Mouse (Mus musculus) liver, postnatal 0 days (tissue): ENCODE data around the gene Abi1.

Experiments
- CTCF ChIP-seq: sonication (generic); IDR thresholded peaks from 2 replicates; pipeline ENCODE4 v1.5.1; 2016; ENCODE audit warnings: antibody characterized with exemption, low read depth
- EP300 ChIP-seq: IDR thresholded peaks from 2 replicates; pipeline ENCODE4 v1.6.1; 2016; ENCODE audit warnings: antibody characterized with exemption, low read depth, mild to moderate bottlenecking

DNA sequence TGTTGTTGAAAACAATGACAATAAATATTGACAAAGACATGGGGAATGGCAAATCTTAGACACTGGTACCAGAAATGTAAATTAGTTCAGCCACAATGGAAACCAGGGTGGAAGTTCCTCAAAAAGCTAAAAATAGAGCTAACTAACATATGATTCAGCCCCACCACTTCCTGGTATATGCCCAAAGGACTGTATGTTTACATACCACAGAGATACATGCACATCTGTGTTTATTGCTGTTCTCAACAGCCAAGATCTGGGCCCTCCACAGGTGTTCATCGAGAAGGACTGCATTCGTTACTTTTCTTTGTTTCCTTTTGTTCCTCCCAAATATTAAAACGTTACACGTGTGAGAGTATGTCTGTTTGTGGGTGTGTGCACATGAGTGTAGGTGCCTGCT, 1.4 kb upstream of the Abi1 start:
- TF ChIP-seq EP300 = peak; percentile 48; the same call in 1 of the 2 replicates
- no peak for TF ChIP-seq CTCF
